Mouse (Mus musculus) monocyte, adult 5-6 weeks (primary cell): ENCODE results near the gene Vps26a. TPM values are rescaled to one million over a fixed set of nuclear protein-coding genes. Genes with fewer than 3 reads are reported as not detected.
A peak's percentile ranks its signal among the peaks of the same experiment; 100 is the strongest.

Experiments
- ATAC-seq: fragments of 153-309, 156-312 bp; replicated peaks from 2 replicates; pipeline ENCODE4 v1.8.0; 2017; ENCODE audit warnings: mild to moderate bottlenecking; ENCODE audit not compliant: low TSS enrichment, insufficient number of reproducible peaks, severe bottlenecking, poor library complexity, low FRiP score
- total RNA-seq: library from RNA; stranded (forward); fragments of 200-1000, 200-491, 200-594 nt; gene quantifications from 3 replicates; pipeline ENCODE4 v1.2.3, GENCODE M21; 2017

Gene Vps26a
- 86.6 to 110 TPM (median 102 TPM) in 3 replicates for total RNA-seq

- peak; percentile 75 for ATAC-seq
Measured at GRCm38 (mm10) chr10:62486618-62487415, at the start of gene Vps26a. Vps26a (minus strand) TSS chr10:62486805.

DNA sequence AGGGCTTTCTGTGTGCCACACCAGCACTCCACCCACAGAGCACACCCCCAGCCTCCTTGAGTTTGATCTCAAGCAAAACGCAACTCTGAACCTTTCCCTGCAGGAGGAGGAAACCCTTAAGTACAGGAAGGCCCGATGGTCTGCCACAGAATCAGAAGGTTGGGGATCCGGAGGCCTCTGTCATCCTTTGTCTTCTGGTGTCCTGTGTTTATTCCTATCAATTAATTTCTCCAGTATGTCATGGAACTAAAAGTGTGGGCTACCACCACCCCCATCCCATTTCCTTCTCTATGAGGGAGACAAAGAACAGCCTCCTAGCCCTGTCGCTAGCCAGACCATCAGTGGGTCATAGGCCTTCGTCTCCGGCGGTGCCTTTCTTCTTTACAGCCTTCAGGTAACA, 47.9 kb upstream of the Vps26a start:
- no peak for ATAC-seq

DNA sequence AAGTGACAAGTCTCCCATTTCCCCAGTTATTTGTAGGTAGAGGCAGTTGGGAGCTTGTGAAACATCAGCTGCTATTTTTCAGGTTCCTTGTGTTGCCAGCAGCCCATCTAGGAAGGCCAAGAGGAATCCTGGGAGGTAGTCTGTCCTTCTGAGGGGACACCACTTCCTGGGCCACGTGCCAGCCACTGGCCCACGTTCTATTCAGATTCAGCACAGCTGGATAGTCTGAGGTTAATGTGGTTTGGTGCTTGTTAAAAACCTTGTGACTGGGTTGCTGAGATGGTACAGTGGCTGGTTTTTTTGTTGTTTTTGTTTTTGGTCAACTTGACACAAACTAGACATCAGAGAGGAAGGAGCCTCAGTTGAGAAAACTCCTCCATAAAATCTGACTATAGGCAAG, 46.2 kb upstream of the Vps26a start:
- ATAC-seq: no peak

DNA sequence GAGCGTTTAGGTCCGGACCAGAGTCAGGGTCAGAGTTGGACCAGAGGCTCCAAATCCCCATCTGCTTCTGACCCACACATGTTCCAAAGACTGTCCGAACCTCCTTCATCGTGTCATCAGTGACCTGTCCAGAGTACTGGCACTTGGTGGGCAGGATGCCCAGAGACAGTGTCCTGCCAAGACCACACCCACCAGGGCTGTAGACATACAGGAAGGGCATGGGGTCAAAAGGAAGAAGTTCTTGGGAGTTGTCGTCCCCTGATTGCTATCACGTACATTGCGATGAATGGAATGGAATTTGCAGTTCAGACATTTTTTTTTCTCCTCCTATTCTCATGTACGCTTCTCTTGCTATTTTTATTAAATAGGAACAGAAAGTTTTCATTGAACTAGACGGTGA, 43.6 kb upstream of the Vps26a start:
- ATAC-seq: peak; percentile 82

- ATAC-seq: no peak
Measured at GRCm38 (mm10) chr10:62527351-62527750, 40.7 kb upstream of the Vps26a start, which contains the start of gene Srgn. Srgn (minus strand) TSS chr10:62527451.

GRCm38 (mm10) chr10:62522346-62522950, 35.8 kb upstream of the Vps26a start:
- no peak for ATAC-seq

- ATAC-seq: no peak
Measured at GRCm38 (mm10) chr10:62521763-62522162, 35.2 kb upstream of the Vps26a start.

DNA sequence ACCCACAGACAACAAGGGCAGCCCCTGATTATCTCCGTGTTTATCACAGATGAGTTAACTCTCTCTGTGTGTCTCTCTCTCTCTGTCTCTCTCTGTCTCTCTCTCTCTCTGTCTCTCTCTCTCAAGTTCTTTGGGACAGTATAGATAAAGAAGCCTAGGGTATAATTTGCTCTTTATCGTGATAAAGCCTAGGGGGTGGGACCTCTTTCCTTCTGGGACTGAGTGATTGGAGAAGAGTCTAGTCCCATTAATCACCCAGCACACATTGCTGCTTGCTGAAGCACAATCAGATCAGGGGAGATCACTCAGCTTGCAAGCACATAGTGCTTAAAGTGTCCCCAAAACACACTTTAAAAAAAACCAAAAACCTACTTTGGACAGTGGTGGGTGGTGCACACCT, 34.3 kb upstream of the Vps26a start:
- ATAC-seq: no peak

DNA sequence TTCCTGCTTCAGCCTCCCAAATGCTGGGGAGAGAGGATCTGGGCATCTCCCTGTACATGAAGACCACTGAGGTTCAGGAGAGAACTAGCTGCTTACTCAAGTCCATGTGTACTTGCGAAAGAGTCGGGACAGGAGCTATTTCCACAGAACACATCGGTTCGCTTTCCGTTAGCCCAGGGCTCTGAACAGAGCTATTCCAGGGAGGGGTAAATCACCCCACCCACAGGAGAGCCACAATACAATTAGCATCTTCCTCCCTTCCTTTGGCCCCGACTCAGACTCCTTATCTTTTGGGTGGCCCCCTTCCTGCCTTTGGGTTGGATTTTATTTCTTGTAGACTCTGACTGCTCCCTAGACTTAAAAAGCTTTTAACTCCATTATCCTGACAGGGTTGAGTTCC, 30.9 kb upstream of the Vps26a start:
- ATAC-seq: no peak

GRCm38 (mm10) chr10:62512855-62513254, 26.2 kb upstream of the Vps26a start:
- ATAC-seq: no peak

DNA sequence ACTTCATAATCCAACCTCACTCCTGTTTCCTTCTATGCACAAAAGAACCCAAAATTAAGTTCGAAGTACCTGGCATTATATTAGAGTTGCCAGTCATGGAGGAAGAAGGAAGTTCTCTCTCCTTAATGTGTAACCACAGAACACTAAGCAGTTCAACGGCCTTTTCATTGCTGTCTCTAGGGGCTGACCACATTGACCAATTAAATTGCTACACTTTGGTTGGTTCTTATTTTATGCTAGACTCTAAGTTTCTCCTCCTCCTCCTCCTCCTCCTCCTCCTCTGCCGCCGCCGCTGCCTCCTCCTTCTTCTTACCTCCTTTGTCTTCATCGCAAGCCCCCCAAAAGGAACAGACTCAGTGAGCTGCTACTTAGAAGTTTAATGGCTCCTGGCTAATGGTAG, 24.9 kb upstream of the Vps26a start:
- peak; percentile 12; the same call in 1 of the 2 replicates for ATAC-seq

GRCm38 (mm10) chr10:62509032-62509656, 22.5 kb upstream of the Vps26a start:
- ATAC-seq: peak; percentile 36

- no peak for ATAC-seq
Measured at GRCm38 (mm10) chr10:62508459-62508858, 21.9 kb upstream of the Vps26a start.

- peak; percentile 51 for ATAC-seq
Measured at GRCm38 (mm10) chr10:62507591-62508308, 21.1 kb upstream of the Vps26a start.

- no peak for ATAC-seq
Measured at GRCm38 (mm10) chr10:62507071-62507470, 20.5 kb upstream of the Vps26a start.

GRCm38 (mm10) chr10:62506019-62506556, 19.5 kb upstream of the Vps26a start:
- peak; percentile 48 for ATAC-seq

GRCm38 (mm10) chr10:62505224-62505983, 18.8 kb upstream of the Vps26a start:
- ATAC-seq: 0 out of 2 replicates have a peak, but pooled peaks have one; percentile 0
